In the genomic region with DNA sequence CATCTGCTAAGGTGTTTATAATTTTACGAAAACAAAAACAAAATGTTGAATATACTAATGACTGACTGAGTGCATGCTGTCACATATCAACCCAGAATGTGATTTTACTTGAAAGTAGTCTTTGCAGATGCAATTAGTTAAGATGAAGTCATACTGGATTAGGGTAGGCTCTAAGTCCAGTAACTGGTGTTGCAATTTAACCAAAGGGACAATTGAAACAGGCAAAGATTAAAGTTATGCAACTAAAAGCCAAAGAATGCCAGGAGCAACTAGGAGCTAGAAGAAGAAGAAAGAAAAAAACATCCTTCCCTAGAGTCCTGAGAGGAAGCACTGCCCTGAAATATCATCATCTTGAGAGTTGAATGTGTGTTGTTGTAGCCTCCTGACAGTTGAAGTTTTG, we compare ENCODE assay signal across 24 mouse cellular contexts. TPM values are rescaled to one million over a fixed set of nuclear protein-coding genes. Genes with fewer than 3 reads are reported as not detected.
DNase-seq lines count a peak whose midpoint lies in the region; ATAC-seq and TF ChIP-seq lines count a peak whose summit lies in the region.
"Had no signal": no experiment of that assay in that cellular context is flagged by ENCODE, and none has a peak within 500 bp of the region (broad histone marks: within the 10 kb centered on the region; RNA-seq: fewer than 3 reads in every experiment).

No protein-coding gene starts in this region.

- H3K27ac ChIP-seq in kidney, adult 2 months (ENCODE audit: insufficient read depth, low read depth, low read length), result no peak overlapping the region
- H3K27ac ChIP-seq in hindbrain, embryonic 10.5 days, result no peak overlapping the region
- H3K27ac ChIP-seq in hindbrain, postnatal 0 days, result no peak overlapping the region
- H3K27ac ChIP-seq: embryonic facial prominence, embryonic 15.5 days; forebrain, embryonic 10.5 days; gastrocnemius, adult 2 months; heart, embryonic 13.5 days; hindbrain, embryonic 12.5 days; intestine, embryonic 15.5 days had no signal

- peak; percentile 65 for DNase-seq in kidney, adult 2 months
- no peak for DNase-seq in kidney, adult 18-20 months
- DNase-seq in 416B (ENCODE audit: low read depth) (peak; percentile 20), adipocyte (ENCODE audit: low spot score) (peak; percentile 48)
- DNase-seq in hindbrain, embryonic 10.5 days (ENCODE audit: low spot score), result no peak
- DNase-seq in cerebellum, postnatal 36 days, result no peak
- DNase-seq in hindbrain, postnatal 0 days (ENCODE audit: low spot score), result no peak
- DNase-seq: adrenal gland, postnatal 14 days; B cell, adult 2 months; cerebellum, adult 11-12 months; cerebellum, adult 9-10 months; cerebellum, postnatal 25 days; gastrocnemius, adult 2 months; gastrocnemius, postnatal 25 days; heart, postnatal 36 days had no signal

- no peak for TF ChIP-seq CTCF in kidney, adult 2 months (conservative IDR thresholded peaks at IDR 0.05; ENCODE audit: insufficient read depth, insufficient read length, low read depth, low read length)
- no peak for TF ChIP-seq CTCF in hindbrain, postnatal 0 days (IDR thresholded peaks at IDR 0.05; ENCODE audit: low read depth)

- H3K9ac ChIP-seq in hindbrain, postnatal 0 days (replicated peaks; ENCODE audit: low read length), result no peak overlapping the region
- H3K9ac ChIP-seq: embryonic facial prominence, embryonic 15.5 days; heart, embryonic 13.5 days; hindbrain, embryonic 12.5 days; intestine, embryonic 15.5 days had no signal

- H3K36me3 ChIP-seq in kidney, adult 2 months (ENCODE audit: control insufficient read depth, insufficient read depth, low read length), result no peaks in the 10 kb centered on the region
- peaks cover 23% of the 10 kb centered on the region for H3K36me3 ChIP-seq in hindbrain, embryonic 10.5 days
- H3K36me3 ChIP-seq in hindbrain, postnatal 0 days (ENCODE audit: insufficient read depth, low read length), result peaks cover 6% of the 10 kb centered on the region; the same call in 1 of the 2 replicates
- H3K36me3 ChIP-seq: intestine, embryonic 15.5 days had no signal

- no peaks in the 10 kb centered on the region for H3K27me3 ChIP-seq in kidney, adult 2 months (replicated peaks; ENCODE audit: control insufficient read depth, insufficient read depth, low read length)
- H3K27me3 ChIP-seq in hindbrain, embryonic 10.5 days (ENCODE audit: insufficient read depth, poor library complexity, severe bottlenecking), result no peaks in the 10 kb centered on the region
- no peaks in the 10 kb centered on the region for H3K27me3 ChIP-seq in hindbrain, postnatal 0 days (ENCODE audit: insufficient read depth, low read length)
- H3K27me3 ChIP-seq: CH12.LX; embryonic facial prominence, embryonic 15.5 days; heart, embryonic 13.5 days; hindbrain, embryonic 12.5 days; intestine, embryonic 15.5 days had no signal

- no peaks in the 10 kb centered on the region; the same call in 1 of the 2 replicates for H3K4me1 ChIP-seq in kidney, adult 2 months (ENCODE audit: control insufficient read depth, insufficient read depth, low read length)
- H3K4me1 ChIP-seq in hindbrain, embryonic 10.5 days (replicated peaks), result peaks cover 17% of the 10 kb centered on the region
- peaks cover 3% of the 10 kb centered on the region; the same call in 1 of the 2 replicates for H3K4me1 ChIP-seq in hindbrain, postnatal 0 days (ENCODE audit: insufficient read depth, low read length)
- H3K4me1 ChIP-seq: intestine, embryonic 15.5 days had no signal

- H3K9me3 ChIP-seq in hindbrain, embryonic 10.5 days, result no peaks in the 10 kb centered on the region
- no peaks in the 10 kb centered on the region for H3K9me3 ChIP-seq in hindbrain, postnatal 0 days (ENCODE audit: low read length)
- H3K9me3 ChIP-seq: embryonic facial prominence, embryonic 15.5 days; forebrain, embryonic 10.5 days; heart, embryonic 13.5 days; hindbrain, embryonic 12.5 days; intestine, embryonic 15.5 days had no signal

- H3K4me3 ChIP-seq in kidney, adult 2 months (ENCODE audit: insufficient read depth, low read depth, low read length), result no peak overlapping the region
- no peak overlapping the region for H3K4me3 ChIP-seq in hindbrain, embryonic 10.5 days
- no peak overlapping the region for H3K4me3 ChIP-seq in hindbrain, postnatal 0 days (ENCODE audit: low read length)
- H3K4me3 ChIP-seq: embryonic facial prominence, embryonic 15.5 days; erythroblast, embryonic 14.5 days; forebrain, embryonic 10.5 days; gastrocnemius, adult 2 months; heart, embryonic 13.5 days; hindbrain, embryonic 12.5 days; intestine, embryonic 15.5 days had no signal

- no peak for TF ChIP-seq POLR2A in kidney, adult 2 months (IDR thresholded peaks at IDR 0.05; ENCODE audit: low read depth, low read length)

- no peak overlapping the region for H3K4me2 ChIP-seq in hindbrain, postnatal 0 days (ENCODE audit: low read depth, low read length)
- H3K4me2 ChIP-seq: embryonic facial prominence, embryonic 15.5 days; heart, embryonic 13.5 days; hindbrain, embryonic 12.5 days; intestine, embryonic 15.5 days had no signal

- WGBS in kidney, adult 2 months, result 83% methylated on average over 1 of the region's 1 CpGs
- 94% methylated on average over 1 of the region's 1 CpGs for WGBS in hindbrain, embryonic 10.5 days
- WGBS in hindbrain, postnatal 0 days, result 94% methylated on average over 1 of the region's 1 CpGs

- ATAC-seq in hindbrain, postnatal 0 days, result no peak
- ATAC-seq: forebrain, embryonic 14.5 days; hindbrain, embryonic 16.5 days; intestine, embryonic 15.5 days had no signal

RNA-seq across cellular contexts. Expression of a gene that starts 3.7 kb away (rescaled TPM):
- polyA plus RNA-seq in kidney, adult 2 months (2012; rRNA removed), result 2.0 and 4.6 TPM in 2 replicates
- polyA plus RNA-seq in hindbrain, embryonic 10.5 days (2016; fragmentation: Nextera tagmentation; extraction: Ambion mirVana), result 2.0 and 2.4 TPM in 2 replicates
- 1.3 and 4.4 TPM in 2 replicates for total RNA-seq in hindbrain, postnatal 0 days (2014; rRNA removed)
- 3.3 and 4.6 TPM in 2 replicates for polyA plus RNA-seq in hindbrain, postnatal 0 days (2015; fragmentation: Nextera tagmentation; extraction: Ambion mirVana)

RNA-seq across cellular contexts. Expression of a gene that starts 3.9 kb away (rescaled TPM):
- polyA plus RNA-seq in kidney, adult 2 months (2012; rRNA removed), result 1.2 and 1.5 TPM in 2 replicates
- polyA plus RNA-seq in hindbrain, embryonic 10.5 days (2016; fragmentation: Nextera tagmentation; extraction: Ambion mirVana), result 5.6 and 7.5 TPM in 2 replicates
- total RNA-seq in hindbrain, postnatal 0 days (2014; rRNA removed), result 3.9 and 4.1 TPM in 2 replicates
- polyA plus RNA-seq in hindbrain, postnatal 0 days (2015; fragmentation: Nextera tagmentation; extraction: Ambion mirVana), result 3.9 and 4.2 TPM in 2 replicates
- polyA plus RNA-seq: erythroblast, embryonic 14.5 days had no signal

RNA-seq across cellular contexts. Expression of a gene that starts 31.9 kb away (rescaled TPM):
- 0.78 and 0.79 TPM in 2 replicates for polyA plus RNA-seq in kidney, adult 2 months (2012; rRNA removed)
- 0.26 and 0.38 TPM in 2 replicates for polyA plus RNA-seq in hindbrain, embryonic 10.5 days (2016; fragmentation: Nextera tagmentation; extraction: Ambion mirVana)
- total RNA-seq in hindbrain, postnatal 0 days (2014; rRNA removed), result 2.9 and 3.7 TPM in 2 replicates
- polyA plus RNA-seq in hindbrain, postnatal 0 days (2015; fragmentation: Nextera tagmentation; extraction: Ambion mirVana), result 0.95 and 1.1 TPM in 2 replicates
- polyA plus RNA-seq: erythroblast, embryonic 14.5 days had no signal

Comparison
In these comparisons a context has a peak if more than half of its experiments do, and no peak if none do; other contexts are left out.
1. DNase-seq: peak in kidney, adult 2 months (single experiment), 416B (single experiment) and adipocyte (single experiment); none in kidney, adult 18-20 months (single experiment), hindbrain, embryonic 10.5 days (single experiment), cerebellum, postnatal 36 days (0 of 2) and hindbrain, postnatal 0 days (single experiment).